Mouse (Mus musculus): ENCODE data around the gene Plscr1. TPM values are rescaled to one million over a fixed set of nuclear protein-coding genes. Genes with fewer than 3 reads are reported as not detected.

The Plscr1 gene
- polyA plus RNA-seq, 1 experiment from 2014 or later = 23.1 TPM

Small RNA genes lying within 50 kb of the gene (microRNA-seq; reads per million reads assigned to microRNA genes)
- not detected for gene Mir6386

Other genes starting within 250 kb of the Plscr1 start
- gene Plscr5, start 56.8 kb upstream of the Plscr1 start, polyA plus RNA-seq (2016; fragmentation: Nextera tagmentation; extraction: Ambion mirVana) = not detected in 2 replicates
- 0.38 and 0.76 TPM in 2 replicates for gene Plscr2, start 25.9 kb downstream of the Plscr1 start, polyA plus RNA-seq (2016; fragmentation: Nextera tagmentation; extraction: Ambion mirVana)
- gene 1700057G04Rik, start 59.6 kb downstream of the Plscr1 start, polyA plus RNA-seq (2016; fragmentation: Nextera tagmentation; extraction: Ambion mirVana) = not detected in 2 replicates
- 0.36 and 0.41 TPM in 2 replicates for gene Plscr4, start 207.6 kb downstream of the Plscr1 start, polyA plus RNA-seq (2016; fragmentation: Nextera tagmentation; extraction: Ambion mirVana)